Mouse (Mus musculus): Measurements from ENCODE around the gene Syt14.

Gene Syt14

GRCm38 (mm10) chr1:193035371-193036238 is at the start of gene Syt14:
Syt14 (minus strand) TSS chr1:193035775.
- DNase-seq = no peak

- no peak for DNase-seq
Observed at GRCm38 (mm10) chr1:193084016-193084415, 48.4 kb upstream of the Syt14 start.

DNA sequence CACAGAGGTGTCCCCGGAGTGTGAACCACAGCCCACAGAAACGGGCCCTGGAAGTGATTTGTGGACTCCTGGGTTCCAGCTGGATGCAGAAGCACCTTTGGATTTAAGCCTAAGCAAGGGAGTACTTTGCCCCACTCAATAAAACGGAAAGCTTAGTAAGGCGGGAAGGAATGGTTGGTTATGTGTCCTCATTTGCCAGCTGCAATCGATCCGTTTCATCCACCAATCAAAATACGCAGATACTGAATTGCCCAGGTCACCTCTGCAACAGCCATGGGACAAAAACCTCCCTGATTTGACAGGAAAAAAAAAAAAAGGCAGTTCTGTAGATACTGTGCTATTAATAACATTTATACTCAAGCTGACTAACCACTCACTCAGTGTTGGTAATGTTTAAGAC is 47.5 kb upstream of the Syt14 start:
- no peak for DNase-seq

DNA sequence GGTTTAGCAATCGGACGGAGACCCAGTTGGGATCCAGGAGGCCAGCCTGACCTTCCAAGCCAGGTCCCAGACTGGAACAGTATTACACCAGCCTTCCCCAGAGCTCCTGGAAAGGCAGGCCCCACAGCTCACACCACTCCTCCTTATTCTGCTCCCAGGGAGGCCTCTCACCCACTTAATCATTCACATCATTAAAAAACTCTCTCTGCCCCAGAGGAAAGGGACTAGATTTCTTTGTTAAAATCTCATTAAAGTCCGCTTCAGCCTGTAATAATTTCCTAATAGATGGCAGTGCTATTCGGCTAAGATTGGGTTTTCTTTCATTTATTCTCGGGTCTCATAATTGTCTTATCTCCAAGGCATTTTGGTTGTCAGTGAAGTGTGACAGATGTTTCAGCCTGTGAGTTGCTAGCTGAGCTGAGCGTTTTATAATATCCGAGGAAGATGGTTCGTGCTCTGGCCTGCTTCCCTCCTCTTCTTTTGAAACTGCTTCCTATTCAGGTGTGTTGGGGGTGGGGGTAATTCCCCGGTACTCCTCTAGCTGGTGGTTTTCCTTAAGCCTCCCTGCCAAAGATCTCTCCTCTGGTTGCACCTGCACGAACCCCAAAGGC is 46.8 kb upstream of the Syt14 start:
- DNase-seq = no peak

- DNase-seq = no peak
Observed at GRCm38 (mm10) chr1:193062618-193063017, 27.0 kb upstream of the Syt14 start.

DNA sequence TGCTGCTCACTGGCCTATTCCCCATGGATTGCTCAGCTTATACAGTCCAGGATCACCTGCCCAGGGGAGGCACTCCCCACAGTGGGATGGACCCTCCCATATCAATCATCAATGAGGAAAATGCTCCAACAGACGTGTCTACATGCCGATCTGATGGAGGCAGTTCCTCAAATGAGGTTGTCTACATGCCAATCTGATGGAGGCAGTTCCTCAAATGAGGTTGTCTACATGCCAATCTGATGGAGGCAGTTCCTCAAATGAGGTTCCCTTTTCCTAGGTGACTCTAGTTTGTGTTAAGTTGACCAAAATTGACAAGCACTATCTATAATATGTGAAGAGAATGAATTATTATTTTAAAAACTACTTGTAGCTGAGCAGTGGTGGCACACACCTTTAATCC is 24.6 kb upstream of the Syt14 start:
- DNase-seq = no peak

DNA sequence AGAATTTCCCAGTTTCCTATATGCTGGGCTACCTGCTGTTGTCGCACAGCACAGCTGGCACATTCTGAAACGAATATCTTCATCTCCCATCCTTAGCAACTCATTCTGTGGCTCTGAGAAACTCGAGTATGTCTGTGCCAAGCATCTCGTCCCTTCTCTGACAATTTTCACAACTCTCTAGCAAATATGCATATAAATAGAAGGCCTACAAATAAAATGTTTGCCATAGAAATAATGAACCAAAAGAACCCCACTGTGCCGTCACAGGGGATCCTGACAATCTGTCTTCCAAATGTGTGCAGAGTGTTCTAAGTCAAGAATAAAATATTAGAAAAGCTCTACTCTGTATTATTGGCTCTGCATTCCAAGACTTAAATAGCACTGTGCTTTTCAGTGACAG is 24.0 kb upstream of the Syt14 start:
- no peak for DNase-seq

DNA sequence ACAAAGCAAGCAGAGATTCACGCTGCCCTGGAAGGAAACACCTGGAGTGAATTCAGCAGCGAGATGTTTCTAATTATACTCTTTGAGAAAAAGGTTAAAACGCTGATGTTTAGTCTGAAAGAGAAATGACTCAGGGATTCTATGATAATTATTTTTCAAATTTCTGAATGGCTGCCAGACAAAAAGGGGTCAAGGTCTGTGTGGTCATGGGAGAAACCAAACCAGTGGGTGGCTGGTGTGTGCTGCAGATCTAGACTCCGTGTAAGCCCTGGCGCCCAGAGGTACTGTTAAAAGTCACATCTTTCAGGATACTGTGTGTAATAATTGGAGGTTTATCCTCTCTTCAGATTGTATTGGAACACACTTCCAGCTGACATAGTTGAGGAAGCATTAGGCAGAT is 18.8 kb upstream of the Syt14 start:
- no peak for DNase-seq

- DNase-seq = no peak
Observed at GRCm38 (mm10) chr1:193053065-193053464, 17.5 kb upstream of the Syt14 start.

- no peak for DNase-seq
Observed at GRCm38 (mm10) chr1:193047616-193048015, 12.0 kb upstream of the Syt14 start.

- DNase-seq = no peak
Observed at GRCm38 (mm10) chr1:193042760-193043295, 7.3 kb upstream of the Syt14 start.

- no peak for DNase-seq
Observed at GRCm38 (mm10) chr1:193034951-193035370, 614 bp downstream of the Syt14 start.

DNA sequence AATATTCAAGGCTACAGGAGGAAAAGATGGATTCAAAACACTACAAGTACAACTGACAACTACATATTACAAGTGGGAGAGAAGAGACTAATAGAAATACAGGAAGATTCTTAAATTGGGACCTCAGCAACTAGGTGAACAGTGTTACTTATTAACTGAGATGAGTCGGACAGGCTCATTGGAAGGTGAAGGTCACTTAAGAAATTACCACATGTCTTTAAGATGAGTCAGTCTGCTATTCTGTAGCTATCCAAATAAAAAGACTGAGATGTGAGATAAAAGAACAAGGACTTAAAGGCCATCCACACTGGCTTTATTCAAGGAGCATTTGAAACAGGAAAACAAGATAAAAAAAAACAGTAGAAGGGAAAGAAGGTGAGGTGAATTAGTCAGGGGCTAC is 11.3 kb downstream of the Syt14 start:
- no peak for DNase-seq

- no peak for DNase-seq
Observed at GRCm38 (mm10) chr1:193012351-193012750, 23.2 kb downstream of the Syt14 start.

- no peak for DNase-seq
Observed at GRCm38 (mm10) chr1:193011000-193011769, 24.4 kb downstream of the Syt14 start.

DNA sequence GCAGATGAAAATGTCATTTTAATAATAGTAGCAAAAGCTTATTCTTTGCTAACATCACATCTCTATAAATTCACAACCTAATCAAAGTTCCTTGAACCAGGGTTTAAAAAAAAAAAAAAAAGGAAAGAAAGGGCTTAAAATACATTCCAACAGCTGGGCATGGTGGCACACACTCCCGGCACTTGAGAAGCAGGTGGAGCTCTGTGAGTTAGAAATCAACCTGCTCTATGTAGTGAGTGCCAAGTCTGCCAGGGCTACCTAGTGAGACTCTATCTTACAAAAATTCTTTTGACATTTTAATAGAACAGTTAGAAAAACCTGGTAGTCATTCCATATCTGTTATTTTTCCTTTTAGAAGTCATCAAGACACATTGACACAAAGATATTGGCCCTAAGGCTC is 31.0 kb downstream of the Syt14 start:
- no peak for DNase-seq

DNA sequence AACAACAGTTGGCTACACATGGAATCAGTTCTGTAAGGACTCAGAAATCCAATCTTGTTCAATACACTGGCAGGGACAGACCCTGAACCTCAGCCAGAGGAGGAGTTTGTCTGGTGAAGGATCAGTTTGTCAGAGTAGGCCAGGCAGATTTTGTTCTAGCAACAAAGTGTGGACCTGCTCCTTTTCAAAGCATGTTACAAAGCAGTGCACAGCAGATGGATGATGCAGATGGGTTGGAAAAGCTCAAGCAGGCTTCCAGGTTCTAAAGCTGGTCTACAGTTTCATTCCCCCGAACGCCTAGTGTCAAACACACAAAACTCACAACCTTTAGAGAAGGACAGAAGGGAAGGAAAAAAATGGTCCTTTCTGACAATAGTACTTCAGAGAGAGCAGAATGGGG is 31.6 kb downstream of the Syt14 start:
- no peak for DNase-seq

GRCm38 (mm10) chr1:193002307-193002706 is 33.3 kb downstream of the Syt14 start:
- DNase-seq = no peak

- DNase-seq = no peak
Observed at GRCm38 (mm10) chr1:193001587-193001986, 34.0 kb downstream of the Syt14 start.

GRCm38 (mm10) chr1:193000908-193001307 is 34.7 kb downstream of the Syt14 start:
- no peak for DNase-seq

GRCm38 (mm10) chr1:192994179-192994873 is 41.2 kb downstream of the Syt14 start:
- DNase-seq = no peak

DNA sequence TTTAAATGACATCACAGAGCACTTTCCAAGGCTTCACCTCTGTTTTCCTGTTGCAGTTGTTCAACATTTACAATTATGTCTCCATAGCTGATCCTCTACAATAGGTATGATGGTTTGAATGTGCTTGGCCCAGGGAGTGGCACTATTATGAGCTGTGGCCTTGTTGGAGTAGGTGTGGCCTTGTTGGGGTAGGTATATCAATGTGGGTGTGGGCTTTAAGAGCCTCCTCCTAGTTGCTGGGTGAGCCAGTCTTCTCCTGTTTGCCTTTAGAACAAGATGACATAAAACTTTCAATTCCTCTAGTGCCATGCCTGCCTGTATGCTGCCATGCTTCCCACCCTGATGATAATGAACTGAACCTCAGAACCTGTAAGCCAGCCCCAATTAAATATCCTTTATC is 42.1 kb downstream of the Syt14 start:
- no peak for DNase-seq

- DNase-seq = no peak
Observed at GRCm38 (mm10) chr1:192987203-192987602, 48.4 kb downstream of the Syt14 start.

All from spleen, adult 18-20 months (tissue).